Mouse (Mus musculus) left cerebral cortex, adult 11 months (tissue): ENCODE measurements around the gene Asap2.
A peak's percentile ranks its signal among the peaks of the same experiment; 100 is the strongest.

Source experiments
- DNase-seq: peaks from one replicate; pipeline ENCODE4 v3.0.0; 2022; ENCODE audit warnings: low spot score

Asap2 gene

DNA sequence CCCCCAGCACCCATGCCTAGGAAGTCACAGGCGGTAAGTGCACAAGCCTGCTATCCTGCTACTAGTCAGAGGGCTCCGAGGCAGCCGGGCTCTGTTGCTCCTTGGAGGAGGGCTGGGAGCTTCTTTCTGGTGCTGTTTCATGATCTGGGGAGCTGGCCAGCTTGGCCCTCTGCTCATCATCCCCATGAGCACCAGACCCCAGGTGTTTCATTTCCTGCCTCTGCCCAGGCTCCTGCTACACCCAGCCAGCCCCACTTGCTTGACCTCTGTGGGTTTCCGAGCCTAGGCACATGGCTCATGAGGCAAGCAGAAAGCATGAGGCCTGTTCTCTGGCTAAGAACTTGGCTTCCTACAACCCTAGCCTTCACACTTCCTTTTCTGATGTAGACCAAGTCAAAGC, 275.2 kb downstream of the Asap2 start:
- DNase-seq: no peak

DNA sequence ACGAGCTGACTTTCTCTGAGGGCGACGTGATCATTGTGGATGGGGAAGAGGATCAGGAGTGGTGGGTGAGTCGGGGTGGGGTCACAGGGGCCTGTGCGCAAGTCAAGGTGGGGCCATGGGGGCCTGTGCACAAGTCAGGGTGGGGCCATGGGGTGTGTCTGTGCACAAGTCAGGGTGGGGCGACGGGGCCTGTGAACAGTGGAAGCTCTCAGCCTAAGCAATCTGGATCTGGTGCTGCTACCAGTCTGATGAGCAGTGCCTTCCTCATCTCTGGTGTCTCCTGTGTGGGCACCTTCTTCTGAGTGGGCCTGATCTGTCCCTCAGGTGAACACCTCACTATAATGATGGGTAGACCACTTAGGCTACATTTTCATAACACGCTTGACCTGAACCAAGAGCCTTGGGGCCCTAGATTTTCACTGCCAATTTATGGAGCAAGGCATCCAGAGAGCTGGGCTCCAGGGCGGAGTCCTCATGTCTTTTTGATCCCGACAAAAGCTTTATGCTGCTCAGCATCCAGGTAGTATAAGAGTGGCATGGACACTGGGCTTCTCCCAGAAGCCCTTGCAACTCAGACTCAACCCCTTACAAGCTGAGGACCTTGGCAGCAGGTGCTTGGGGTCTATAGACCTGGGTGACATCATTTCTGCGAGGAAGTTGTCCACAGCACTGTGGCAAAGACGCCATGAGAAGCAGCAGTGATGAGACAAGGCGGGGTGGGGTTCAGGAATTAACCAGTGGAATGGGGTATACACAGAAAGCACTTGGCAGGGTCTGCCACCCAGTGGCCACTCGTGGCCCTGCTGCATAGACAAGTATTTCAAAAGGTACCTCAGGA, 275.9 kb downstream of the Asap2 start:
- peak; percentile 52 for DNase-seq

DNA sequence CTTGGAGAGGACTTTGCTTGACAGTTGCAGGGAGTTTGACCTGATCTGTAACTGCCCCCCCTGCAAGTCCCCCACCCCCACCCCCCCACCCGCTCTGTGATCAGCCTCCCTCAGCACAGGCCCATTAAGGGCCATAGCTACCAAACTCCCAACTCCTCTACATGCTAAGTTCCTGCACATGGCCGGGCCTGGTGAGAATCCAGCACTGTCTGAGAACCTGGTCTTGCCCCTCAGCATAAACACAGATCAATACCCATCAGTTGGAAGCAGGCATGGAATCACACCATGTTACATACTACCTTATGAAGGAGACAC, 276.5 kb downstream of the Asap2 start:
- no peak for DNase-seq

DNA sequence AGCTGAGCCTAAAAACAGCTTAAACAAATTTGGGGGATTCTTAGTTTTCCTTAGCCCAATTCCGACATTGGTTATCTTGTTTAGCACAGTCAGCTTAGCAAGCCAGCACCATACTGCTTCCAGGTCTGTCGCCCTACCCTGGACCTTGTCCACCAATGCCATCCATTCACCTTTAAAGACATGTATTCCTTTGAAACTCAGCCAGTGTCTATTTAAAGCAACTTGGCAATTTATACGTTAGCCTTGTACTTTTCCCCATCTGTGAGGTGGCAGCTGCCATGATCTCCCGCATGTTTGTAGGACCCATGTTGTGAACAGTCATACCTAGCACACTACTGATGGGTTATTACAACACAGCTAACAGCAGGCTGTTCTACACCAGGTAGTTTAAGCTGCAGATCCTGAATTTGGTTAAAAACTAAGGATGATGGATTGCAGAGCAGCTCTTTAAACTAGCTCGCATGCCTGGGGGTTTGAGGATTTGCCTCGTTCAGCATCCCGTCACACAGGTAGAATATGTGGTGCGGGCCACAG, 277.9 kb downstream of the Asap2 start:
- DNase-seq: no peak

DNA sequence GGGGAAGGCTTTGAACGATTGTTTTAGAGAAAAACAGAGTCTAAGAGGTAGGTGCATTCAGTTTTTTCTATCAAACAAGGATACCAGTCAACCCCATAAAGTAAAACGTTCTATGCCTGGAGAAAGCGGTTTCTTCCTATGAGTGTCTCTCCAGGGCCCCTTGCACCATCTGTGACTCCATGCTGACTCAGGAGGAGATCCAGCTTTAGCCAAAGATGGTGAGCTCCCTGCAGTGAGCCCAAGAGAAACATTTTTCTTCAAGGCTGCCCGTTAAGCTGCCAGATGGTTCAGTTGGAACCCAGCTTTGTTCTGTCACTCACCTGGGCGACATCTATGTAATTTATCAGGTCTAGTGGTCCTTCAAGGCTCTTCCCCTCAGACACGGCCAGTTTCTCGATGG, 284.2 kb downstream of the Asap2 start:
- DNase-seq: no peak

DNA sequence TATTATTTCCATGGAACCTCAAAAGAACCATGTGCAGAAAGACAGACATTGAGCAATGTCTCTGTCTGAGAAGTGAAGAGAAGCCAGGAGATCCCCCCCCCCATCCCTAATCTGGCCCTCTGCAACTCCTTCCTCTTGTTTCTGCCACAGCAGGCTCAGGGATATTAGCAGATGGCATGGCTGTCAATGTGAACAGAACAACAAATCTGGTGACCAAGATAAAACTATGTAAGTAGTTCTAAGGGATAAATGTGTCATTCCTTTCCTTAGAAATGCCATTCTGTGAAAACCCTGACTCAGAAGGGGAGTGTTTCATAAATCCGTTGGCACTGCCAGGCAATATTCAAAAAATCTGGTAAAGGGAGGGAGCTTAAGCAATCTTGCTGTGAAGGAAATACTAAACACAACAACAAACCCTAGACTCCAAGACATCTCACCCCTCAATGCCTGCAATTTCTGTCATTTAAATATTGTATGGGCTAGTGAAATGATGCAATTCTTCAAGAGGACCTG, 287.1 kb downstream of the Asap2 start:
- no peak for DNase-seq

DNA sequence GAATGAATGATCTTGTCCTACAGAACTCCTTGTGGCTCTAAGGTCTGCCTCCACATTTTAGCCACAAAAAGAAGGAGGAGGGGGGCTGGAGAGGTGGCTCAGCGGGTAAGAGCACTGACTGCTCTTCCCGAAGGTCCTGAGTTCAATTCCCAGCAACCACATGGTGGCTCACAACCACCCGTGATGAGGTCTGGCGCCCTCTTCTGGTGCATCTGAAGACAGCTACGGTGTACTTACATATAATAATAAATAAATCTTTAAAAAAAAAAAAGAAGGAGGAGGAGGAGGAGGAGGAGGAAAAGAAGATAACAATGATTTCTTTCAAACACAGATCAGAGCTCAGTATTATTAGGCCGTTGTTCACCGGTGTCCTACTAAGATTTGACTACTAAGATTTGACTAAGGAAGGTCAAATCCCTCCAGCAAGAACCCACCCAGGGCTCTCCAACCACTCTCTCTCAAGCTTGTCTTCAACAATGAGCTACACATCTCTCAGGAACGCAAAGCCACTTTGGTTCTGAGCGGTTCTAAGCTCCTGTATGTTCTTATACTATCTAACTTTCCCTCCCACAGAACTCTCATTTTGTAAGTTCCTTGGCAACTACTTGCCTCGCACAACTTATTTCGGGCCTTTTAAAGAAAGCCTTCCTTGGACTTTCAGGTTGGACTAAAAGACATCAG, 294.6 kb downstream of the Asap2 start, which contains the start of gene Cpsf3:
Gene Cpsf3 (plus strand): TSS at position 631 of the 681 bp plus-strand sequence.
- DNase-seq: no peak

DNA sequence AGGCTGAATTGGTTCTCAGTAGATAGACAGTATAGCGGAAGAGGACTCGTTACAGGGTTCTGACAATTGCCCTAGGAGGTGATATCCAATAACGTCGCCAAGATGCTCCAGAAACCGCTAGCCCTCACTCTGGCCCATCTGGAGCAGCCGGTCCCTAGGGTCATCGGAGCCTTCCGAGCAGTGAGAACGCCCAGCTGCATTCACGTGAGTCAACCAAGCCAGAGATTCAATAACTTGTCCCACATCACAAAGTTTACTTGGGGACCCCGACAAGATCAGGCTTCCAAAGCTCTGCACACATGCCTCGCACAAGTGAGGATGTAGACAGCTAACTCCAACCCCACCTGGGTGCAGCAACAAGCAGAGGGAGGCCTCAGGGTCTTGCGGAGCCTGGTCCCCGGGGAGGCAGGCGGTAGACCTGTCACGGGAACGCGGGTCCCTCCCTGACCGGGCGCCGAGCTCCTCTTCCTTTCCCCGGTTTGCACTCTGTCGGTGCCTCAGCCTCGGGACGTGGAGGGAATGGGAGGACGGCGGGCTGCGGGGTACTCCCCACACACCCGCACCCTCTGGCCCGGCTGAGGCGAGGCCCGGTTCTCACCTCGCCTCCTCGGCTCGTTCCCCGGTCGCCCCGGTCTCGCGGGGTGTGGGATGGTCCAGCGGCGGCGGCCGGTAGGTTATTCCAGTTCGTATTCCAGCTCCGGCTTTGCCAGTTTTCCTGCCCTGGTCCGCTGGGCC, 295.4 kb downstream of the Asap2 start:
- DNase-seq: no peak

DNA sequence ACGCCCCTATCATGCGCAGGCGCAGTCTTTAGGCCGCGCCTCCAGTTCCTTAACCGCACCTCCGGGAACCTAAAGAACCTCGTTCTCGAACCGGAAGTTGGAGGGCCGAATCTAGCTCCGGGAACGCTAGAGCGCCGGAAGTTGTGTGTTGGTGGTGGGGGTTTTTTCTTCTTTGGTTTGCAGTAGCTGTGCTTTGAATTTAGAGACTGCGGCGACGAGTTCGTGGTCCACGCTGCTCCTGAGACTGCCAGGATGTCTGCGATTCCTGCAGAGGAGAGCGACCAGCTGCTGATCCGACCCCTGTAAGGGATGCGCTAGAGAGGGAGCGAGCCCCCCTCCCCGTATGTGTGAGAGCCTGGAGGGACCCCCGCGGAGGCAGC, 296.0 kb downstream of the Asap2 start, which contains the start of gene Itgb1bp1:
Gene Itgb1bp1 (minus strand): TSS at position 42 of the 380 bp plus-strand sequence.
- peak; percentile 96 for DNase-seq

DNA sequence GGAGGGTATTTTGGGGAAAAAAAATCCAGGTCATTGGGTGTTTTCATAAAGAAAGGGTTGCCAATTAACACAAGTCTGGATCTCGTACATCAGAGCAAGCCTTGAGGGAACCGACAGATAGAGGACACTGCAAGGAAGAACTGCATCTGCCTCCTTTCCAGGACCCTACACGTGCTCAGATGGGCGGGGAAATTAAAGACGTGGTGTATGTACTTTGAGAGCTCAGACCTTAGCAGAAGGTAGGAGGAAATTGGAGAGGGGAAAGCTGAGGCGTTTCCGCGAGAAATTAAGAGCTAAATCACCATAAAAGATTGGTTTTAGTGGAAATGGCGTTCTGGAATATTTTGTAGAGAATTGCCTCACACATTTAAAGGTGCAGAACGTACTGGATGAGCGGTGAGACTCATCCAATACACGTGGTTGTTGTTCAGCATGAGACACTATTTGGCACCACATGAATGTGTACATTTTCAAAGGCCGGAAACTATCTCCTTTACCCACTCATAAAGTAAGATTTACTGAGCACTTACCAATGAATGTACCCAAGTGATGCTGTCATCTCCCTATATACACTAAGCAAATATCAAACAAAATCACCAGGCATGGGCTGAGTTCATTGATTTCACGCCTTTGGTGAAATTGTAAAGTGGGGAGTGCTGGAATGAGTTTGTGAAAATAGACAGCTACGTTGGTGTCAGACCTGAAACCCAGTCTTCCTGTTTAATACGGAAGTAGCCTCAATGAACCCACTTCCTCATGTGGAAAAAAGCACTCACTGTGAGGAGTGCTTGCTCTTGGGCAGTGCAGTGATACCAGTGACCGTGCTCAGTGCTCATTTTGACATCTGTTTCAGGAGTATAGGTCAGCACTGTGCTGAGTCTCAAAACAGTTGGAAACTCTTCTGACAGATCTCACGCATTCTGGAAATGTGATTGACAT, 296.7 kb downstream of the Asap2 start:
- no peak for DNase-seq

DNA sequence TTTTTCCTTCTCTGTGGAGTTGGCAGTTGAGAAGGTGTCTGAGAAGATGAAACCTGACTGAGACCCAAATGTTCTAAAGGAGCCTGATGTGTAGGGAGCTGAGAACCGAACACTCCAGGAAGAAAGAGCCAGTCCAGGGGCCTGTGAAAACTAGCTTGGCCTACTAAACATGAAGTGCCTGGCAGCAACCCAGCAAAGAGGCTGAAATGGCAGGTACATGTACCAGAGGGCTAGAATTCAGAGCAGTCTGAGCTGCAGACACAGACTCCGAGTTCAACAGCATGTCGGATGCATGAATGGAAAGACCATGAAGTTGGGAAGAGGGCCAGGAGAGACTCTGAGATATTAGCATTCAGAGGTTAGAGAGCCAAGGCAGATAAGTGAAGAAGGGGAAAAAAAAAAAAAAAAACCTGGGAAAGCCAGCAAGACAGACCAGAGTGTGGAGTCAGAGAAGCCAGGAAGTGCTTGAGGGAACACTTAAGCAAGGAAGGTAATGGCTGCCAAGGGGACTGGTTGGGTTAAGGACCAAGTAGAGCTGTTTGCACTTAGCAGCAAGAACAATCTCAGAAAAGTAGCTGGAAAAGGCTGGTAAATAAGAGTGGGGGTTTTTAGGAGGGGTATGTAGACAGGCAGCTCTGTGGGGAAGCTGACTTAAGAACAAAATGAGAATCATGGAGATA, 298.6 kb downstream of the Asap2 start:
- no peak for DNase-seq

DNA sequence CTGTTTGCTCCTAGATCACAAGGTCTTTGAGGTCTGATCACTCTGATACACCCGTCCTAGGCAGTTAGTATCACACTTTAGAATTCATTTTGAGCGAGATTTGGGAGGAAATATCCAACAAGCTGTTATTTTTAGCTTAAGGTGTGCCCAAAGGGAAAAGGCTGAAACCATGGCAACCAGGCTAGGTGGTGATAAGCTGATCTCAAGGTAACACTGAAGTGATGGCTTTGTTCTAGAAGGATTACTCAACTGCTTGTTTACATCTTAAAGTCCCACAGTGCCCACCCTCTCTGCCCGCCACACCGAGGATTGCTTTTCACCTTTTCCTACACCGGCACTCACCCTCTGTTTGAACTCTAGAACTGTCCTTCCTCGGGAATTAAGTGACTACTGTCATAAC, 299.4 kb downstream of the Asap2 start:
- no peak for DNase-seq

DNA sequence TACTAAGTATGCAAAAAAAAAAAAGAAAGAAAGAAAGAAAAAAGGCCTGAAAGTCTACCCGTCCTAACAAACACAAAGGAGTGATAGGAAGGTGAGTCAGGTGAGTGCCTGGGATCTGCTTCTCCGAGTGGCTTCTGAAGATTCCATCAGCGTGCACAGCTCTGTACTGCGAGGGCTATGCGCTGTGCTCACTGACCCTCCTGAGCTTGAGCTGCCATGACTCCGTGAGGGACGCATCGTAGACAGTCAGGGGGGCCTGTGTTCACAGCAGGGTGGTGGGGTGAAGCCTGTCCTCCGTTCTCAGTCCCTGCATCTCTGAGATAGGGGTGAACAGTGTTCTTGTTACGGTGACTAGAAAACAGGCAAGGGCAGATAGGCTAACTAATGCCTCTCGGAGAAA, 308.6 kb downstream of the Asap2 start:
- DNase-seq: no peak

DNA sequence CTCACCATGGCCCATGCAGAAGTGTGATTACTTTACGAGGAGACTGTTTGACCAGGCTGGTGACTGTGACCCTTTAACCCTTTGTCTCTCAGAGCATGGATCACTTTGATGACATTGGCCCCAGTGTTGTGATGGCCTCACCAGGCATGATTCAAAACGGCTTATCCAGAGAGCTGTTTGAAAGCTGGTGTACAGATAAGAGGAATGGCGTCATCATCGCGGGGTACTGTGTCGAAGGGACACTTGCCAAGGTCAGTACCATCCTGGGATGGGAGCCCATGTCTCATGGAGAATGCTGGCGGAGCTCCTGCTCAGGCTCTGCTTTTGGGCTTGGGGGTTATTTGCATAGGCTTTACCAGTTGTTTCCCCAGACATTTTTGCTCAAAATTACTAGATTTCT, 311.1 kb downstream of the Asap2 start:
- DNase-seq: no peak

DNA sequence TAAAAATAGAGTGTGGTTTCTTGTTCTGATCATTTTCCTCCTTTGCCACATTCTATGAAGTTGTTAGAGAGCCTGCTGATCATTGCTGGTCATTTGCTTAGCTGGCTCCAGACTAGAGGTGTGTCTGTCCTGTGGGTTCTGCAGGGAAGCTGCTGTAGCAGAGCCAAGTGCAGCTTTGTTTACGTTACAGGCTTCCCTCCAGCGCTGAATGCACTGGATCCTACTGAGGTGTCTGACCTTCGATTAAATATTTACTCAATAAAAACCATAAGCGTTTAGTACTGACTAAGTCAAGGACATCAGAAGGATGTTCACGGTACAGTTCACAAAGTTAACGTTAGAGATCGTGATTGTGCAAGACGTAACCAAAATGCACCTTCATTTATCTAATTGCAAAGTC, 311.7 kb downstream of the Asap2 start:
- no peak for DNase-seq

DNA sequence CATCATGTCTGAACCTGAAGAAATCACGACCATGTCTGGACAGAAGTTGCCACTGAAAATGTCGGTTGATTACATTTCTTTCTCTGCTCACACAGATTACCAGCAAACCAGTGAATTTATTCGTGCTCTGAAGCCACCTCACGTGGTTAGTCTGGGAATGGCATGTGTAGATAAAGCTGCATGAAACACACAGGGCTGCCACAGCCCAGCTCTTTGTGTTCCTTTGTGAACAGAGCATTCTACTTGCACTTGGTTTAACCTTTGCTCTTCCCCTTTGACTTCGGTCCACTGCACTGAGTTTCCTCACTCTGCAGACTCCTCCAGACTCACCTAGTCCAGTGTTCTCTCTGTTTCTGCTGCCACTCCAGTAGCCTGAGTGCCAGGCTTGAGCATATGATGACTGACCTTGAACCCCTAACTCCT, 312.1 kb downstream of the Asap2 start:
- no peak for DNase-seq

DNA sequence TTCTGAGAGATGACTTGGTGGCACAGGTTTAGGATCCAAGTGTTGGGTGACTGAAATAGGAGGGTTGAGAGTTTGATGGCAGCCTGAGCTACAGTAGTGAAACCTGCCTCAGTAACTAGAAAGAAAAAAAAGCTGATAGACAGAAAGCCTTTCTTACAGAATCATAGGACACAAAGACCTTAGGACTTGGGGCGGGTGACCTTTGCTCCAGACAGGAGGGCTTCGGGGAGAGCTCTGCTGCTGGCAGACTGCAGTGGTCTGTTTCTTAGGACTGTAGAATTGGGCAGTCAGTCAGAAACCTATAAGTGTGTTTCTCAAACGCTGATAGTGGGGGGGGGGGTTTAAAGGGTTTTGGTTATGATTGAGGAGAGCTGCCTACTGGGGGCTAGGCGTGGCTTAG, 315.5 kb downstream of the Asap2 start:
- DNase-seq: no peak

DNA sequence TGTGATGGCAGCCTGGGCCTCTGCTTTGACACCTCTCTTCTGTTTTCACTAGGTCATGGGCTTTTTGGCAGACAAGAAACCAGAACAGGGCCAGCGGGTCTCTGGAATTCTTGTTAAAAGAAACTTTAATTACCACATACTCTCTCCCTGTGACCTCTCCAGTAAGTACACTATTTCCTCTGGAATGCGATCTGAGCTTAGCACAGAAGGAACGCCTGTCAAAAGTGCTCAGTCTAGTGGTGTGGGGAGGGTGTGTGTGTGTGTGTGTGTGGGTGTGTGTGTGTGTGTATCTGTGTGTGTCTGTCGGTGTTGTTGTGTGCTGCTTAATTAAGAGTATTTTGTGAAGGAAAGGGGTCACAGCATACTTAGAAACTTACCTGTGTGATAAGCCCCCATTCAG, 316.5 kb downstream of the Asap2 start:
- DNase-seq: no peak

DNA sequence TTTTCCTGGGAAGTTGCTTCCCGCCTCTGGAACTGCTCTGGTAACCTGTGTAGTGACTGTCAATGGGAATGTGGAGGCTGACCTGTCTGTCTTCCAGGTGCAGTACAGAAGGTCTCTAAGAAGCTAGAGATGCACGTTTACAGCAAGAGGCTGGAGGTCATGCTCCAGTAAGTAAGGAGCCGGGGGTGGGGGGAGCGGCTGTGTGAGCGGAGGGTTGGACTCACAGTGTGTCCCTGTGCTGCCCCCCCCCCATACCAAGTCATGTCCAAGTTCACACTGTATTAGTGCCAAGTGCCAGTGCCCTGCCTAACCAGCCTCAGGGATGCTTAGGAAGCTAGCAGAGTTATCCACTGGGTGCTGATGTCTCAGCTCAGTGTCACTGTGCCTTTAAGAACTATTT, 321.9 kb downstream of the Asap2 start:
- no peak for DNase-seq

DNA sequence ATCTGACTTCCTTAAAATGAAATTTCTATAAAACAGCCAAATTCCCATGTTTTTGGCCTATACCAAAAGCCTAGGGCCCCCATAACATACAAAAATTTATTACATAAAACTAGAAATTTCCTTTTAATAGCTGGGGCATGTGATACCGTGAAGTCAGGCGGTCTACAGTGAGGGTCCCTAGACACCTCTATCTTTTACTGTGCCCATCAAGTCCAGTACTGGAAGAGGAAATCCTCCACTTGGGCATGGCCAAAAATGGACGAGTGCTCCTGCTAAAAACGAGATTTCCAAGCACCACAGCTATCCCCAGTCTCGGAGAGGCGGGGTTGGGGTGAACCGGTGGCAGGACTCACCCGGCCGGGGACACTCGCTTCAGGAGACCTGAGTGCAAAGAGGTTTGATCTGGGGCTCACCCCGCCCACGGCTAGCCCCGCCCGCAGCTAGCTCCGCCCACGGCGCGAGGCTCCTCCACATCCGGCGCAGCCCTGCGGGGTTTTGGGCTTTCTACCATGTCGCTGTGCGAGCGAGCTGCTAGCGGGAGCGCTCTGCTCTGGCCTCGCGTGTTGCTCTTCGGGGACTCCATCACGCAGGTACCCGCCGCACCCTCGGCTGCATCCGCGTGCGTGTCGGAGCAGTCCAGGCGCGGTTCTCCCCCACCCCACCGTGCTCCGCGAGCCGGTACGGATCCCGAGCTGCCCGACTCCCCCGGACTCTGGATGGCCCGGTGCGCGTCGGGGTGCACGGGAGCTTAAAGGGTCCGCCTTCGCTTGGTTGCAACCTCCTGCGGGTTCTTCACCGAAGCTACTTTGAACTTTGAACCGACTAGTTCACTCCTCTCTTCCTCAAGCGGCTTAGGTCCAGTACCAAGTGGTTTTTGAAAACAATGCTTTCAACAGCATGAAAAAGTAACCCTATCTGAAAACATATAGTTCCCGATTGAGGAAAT, 325.9 kb downstream of the Asap2 start, which contains the start of gene Iah1:
Gene Iah1 (plus strand): TSS at position 467 of the 946 bp plus-strand sequence.
- DNase-seq: peak; percentile 47
